Mouse (Mus musculus) hindbrain, embryonic 10.5 days (tissue): ENCODE results near the gene Sv2a. TPM values are rescaled to one million over a fixed set of nuclear protein-coding genes. Genes with fewer than 3 reads are reported as not detected.
"Not testable (repeated sequence)": the region's sequence is repeated elsewhere in the genome, so short reads cannot be mapped to it uniquely, and the experiment has no call there.

Experiments
- DNase-seq: peaks from one replicate; pipeline ENCODE4 v3.0.0-alpha.2; 2017; ENCODE audit warnings: low spot score
- H3K27ac ChIP-seq: fragments of 300-500 bp; sonication (generic); 2 replicates; pipeline ENCODE4 v1.5.1; 2016; ENCODE audit warnings: mild to moderate bottlenecking, moderate library complexity
- H3K27me3 ChIP-seq: fragments of 300-500 bp; sonication (generic); 2 replicates; pipeline ENCODE4 v1.6.1; 2016; ENCODE audit warnings: mild to moderate bottlenecking; ENCODE audit not compliant: poor library complexity, insufficient read depth, severe bottlenecking
- H3K36me3 ChIP-seq: fragments of 300-500 bp; sonication (generic); 2 replicates; pipeline ENCODE4 v1.6.1; 2016; ENCODE audit warnings: mild to moderate bottlenecking, moderate library complexity
- H3K4me1 ChIP-seq: fragments of 300-500 bp; sonication (generic); replicated peaks from 2 replicates; pipeline ENCODE4 v1.6.1; 2016; ENCODE audit warnings: mild to moderate bottlenecking
- H3K4me3 ChIP-seq: fragments of 300-500 bp; sonication (generic); 2 replicates; pipeline ENCODE4 v1.5.1; 2016; ENCODE audit warnings: mild to moderate bottlenecking, moderate library complexity
- H3K9me3 ChIP-seq: fragments of 300-500 bp; sonication (generic); 2 replicates; pipeline ENCODE4 v1.6.1; 2016; ENCODE audit warnings: mild to moderate bottlenecking, moderate library complexity
- WGBS: fragments of 180-500 bp; shearing (Covaris S2); methylation state at CpG from one replicate; pipeline ENCODE4 v1.1.7; 2016; 5-methylcytosine and 5-hydroxymethylcytosine counted together
- polyA plus RNA-seq: library from polyadenylated mRNA; unstranded; fragments of >200 nt; fragmentation: Nextera tagmentation; extraction: Ambion mirVana; gene quantifications from 2 replicates; pipeline ENCODE4 v1.2.1, GENCODE M21; 2016

Gene Sv2a
- polyA plus RNA-seq, 1 experiment from 2014 or later: 15.3 TPM

- no peak for DNase-seq
- Histone ChIP-seq H3K4me3 (no peak overlapping the region), H3K27ac (no peak overlapping the region), H3K9me3 (no peaks in the 10 kb centered on the region), H3K4me1 (0 out of 2 replicates have a peak, but pooled peaks cover 11% of the 10 kb centered on the region), H3K27me3 (no peaks in the 10 kb centered on the region), H3K36me3 (no peaks in the 10 kb centered on the region)
- 78% methylated on average over 4 of the region's 4 CpGs for WGBS
These were observed 50.2 kb downstream of the Sv2a start for GRCm38 (mm10) chr3:96230910-96231757.

DNA sequence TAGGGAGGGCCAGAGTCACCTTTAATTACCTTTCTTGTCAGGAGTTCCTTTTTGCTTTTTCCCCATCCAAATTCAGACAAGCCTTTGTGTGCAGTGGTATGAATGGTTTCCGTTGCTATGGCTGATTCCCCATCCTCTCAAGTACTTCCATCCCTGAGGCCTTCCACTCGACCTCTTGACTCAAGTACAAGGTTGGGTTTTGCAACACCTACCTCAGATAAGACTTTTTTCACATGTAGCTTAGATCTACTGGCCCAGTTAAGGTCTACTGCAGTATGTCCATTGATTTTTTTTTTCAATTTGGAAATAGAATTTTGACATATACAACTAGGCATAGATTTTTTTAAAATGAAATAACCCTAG is 50.8 kb downstream of the Sv2a start:
- DNase-seq: no peak
- Histone ChIP-seq H3K27ac (no peak overlapping the region), H3K27me3 (no peaks in the 10 kb centered on the region), H3K4me1 (peaks cover 10% of the 10 kb centered on the region; the same call in 1 of the 2 replicates), H3K36me3 (no peaks in the 10 kb centered on the region), H3K9me3 (no peaks in the 10 kb centered on the region), H3K4me3 (no peak overlapping the region)
- WGBS: 74% methylated on average over 2 of the region's 2 CpGs

- 95% methylated on average over 2 of the region's 2 CpGs for WGBS
- no peak for DNase-seq
- no peaks in the 10 kb centered on the region for H3K36me3 ChIP-seq
- H3K4me1 ChIP-seq: peaks cover 16% of the 10 kb centered on the region
- H3K4me3 ChIP-seq: no peak overlapping the region
- no peaks in the 10 kb centered on the region for H3K9me3 ChIP-seq
- H3K27me3 ChIP-seq: no peaks in the 10 kb centered on the region
- H3K27ac ChIP-seq: no peak overlapping the region
These were observed 54.0 kb downstream of the Sv2a start for GRCm38 (mm10) chr3:96234914-96235313.

DNA sequence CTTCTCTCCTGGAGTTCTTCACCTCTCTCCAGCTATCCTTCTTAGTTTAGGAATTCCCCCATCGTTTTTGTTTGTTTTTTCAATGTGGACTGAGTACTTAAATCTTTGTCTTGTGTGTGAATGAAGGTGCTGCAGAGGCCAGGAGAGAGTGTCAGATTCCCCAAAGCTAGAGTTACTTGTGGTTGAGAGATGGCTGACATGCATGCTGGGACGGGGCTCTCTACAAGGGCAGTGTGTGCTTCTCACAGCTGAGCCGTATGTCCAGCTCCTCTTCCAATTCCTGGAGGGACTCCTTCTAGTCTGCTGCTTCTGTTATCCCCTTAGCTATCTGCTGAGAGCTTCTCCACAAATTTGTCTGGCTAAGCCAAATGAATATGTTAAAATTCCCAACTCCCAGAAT is 54.9 kb downstream of the Sv2a start:
- DNase-seq: no peak
- Histone ChIP-seq H3K4me3 (no peak overlapping the region), H3K9me3 (no peaks in the 10 kb centered on the region), H3K27ac (no peak overlapping the region; the same call in 1 of the 2 replicates), H3K4me1 (peaks cover 21% of the 10 kb centered on the region), H3K27me3 (no peaks in the 10 kb centered on the region), H3K36me3 (no peaks in the 10 kb centered on the region)
- WGBS: 55% methylated on average over 3 of the region's 3 CpGs

- DNase-seq: peak; percentile 33
- H3K27ac ChIP-seq: peak overlapping the region; percentile 91
- H3K36me3 ChIP-seq: no peaks in the 10 kb centered on the region
- 86% methylated on average over 4 of the region's 4 CpGs for WGBS
- H3K4me1 ChIP-seq: peaks cover 24% of the 10 kb centered on the region
- no peaks in the 10 kb centered on the region for H3K27me3 ChIP-seq
- no peaks in the 10 kb centered on the region for H3K9me3 ChIP-seq
- H3K4me3 ChIP-seq: peak overlapping the region; percentile 60
These were observed 55.9 kb downstream of the Sv2a start for GRCm38 (mm10) chr3:96236834-96237334.

DNA sequence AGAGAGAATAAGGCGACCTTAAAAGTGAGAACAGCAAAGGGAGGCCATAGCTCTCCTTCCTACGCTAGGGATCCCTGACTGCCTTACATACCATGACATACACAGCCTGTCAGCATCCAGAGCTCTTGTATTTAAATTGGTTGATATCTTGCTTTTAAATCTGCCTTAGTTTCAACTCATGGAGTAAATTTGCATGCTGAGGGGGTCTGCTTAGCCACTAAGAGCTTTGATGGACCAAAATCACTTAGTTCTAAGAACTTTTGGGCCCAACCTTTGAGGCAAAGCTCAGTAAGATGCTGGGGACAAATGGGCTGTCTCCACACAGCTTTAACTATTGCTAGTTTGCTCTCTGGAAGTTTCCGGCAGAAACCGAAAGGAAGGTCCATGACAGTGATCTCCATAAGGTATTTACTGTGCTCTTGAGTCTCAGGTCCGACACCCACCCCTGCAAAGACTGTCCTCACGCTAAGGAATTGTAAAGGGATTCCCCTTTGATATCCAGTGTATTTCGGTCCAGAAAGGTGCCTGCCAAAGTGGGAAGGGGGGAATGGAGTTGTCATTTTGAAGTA is 56.5 kb downstream of the Sv2a start:
- peak overlapping the region; percentile 91 for H3K27ac ChIP-seq
- H3K4me3 ChIP-seq: peak overlapping the region; percentile 60
- peaks cover 24% of the 10 kb centered on the region for H3K4me1 ChIP-seq
- H3K36me3 ChIP-seq: no peaks in the 10 kb centered on the region
- H3K27me3 ChIP-seq: no peaks in the 10 kb centered on the region
- DNase-seq: peak; percentile 43
- 32% methylated on average over 7 of the region's 7 CpGs for WGBS
- H3K9me3 ChIP-seq: no peaks in the 10 kb centered on the region

- H3K27ac ChIP-seq: peak overlapping the region; percentile 91
- no peaks in the 10 kb centered on the region for H3K36me3 ChIP-seq
- no peaks in the 10 kb centered on the region for H3K9me3 ChIP-seq
- H3K27me3 ChIP-seq: no peaks in the 10 kb centered on the region
- H3K4me1 ChIP-seq: peaks cover 24% of the 10 kb centered on the region
- peak overlapping the region; percentile 60 for H3K4me3 ChIP-seq
- DNase-seq: peak; percentile 36
- WGBS: under 1% methylated on average over 12 of the region's 12 CpGs
These were observed 57.1 kb downstream of the Sv2a start for GRCm38 (mm10) chr3:96237904-96238511.

DNA sequence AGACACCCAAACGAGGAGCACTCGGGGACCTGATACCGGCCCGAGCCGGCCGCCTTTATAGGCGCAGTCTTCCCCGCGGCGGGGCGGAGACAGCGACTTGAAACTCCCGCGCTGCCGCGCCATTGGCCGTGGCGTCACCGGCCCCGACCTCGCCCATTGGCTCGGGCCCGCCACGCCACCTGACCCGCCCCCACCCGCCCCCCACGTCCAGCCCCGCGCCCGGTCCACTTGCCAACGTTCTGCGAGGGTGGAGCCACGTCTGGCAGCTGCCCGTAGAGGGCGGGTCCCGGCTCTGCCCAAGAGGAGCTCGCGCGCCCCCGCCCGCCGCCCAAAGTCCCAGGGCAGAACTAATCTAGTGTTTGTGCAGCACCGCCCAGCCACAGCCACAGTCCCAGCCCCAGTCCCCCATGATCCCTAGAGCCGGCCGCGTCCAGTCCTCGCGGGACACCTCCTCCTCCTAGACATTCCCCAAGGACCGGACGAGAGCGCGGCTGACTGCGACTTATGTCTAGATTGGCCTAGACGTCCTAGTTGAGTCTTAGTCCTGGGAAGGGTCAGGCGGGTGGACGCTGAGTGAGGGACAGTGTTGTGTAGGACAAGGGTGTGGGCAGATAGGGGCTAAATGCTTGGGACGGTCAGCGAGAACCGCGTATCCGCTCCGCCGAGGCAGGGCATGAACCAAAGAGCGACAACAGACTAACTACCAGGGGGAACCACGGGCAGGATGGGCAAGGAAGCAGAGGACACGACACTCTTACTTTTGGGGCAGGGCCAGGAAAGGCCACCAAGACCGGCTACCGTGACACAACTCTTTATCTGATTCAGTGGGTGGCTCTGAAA is 58.2 kb downstream of the Sv2a start, which contains the start of gene Hist2h3c2:
Gene Hist2h3c2, minus strand, starts transcription at position 174 of the 840 bp plus-strand sequence.
- under 1% methylated on average over 32 of the region's 68 CpGs for WGBS
- H3K4me1 ChIP-seq: peaks cover 34% of the 10 kb centered on the region

DNA sequence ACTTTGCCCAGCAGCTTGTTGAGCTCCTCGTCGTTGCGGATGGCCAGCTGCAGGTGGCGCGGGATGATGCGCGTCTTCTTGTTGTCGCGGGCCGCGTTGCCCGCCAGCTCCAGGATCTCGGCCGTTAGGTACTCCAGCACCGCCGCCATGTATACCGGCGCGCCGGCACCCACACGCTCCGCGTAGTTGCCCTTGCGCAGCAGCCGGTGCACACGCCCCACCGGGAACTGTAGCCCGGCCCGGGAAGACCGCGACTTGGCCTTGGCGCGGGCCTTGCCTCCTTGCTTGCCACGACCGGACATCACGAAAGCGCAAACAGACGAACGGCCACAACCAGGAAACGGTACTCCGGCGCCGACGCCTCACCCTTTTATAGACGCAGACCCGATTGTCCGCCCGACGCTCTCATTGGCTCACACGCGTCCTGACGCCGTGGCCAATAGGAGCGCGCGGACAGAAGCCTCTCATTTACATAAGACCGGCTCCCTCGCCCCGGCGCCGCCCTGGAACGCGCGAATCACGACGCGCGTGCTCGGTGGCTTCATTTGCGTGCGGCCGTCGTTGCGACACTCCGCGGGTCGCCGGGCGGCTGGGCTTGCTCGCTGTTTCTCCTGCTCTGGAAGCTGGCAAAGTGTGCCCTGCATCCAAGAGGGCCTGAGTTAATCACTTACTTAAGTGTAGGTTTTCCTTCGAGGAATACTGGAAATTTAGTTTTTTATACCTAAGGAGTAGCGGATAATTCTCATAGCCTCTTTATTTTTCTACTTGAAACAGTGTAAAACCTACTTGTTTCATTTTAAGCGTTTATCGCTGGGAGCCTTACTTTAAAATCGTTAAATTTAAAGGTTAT is 59.2 kb downstream of the Sv2a start, which contains the start of gene Hist2h2aa2:
Gene Hist2h2aa2, minus strand, starts transcription at position 328 of the 850 bp plus-strand sequence.
- H3K36me3 ChIP-seq, H3K9me3 ChIP-seq, H3K27me3 ChIP-seq: not testable (repeated sequence)
- 3% methylated on average over 44 of the region's 85 CpGs for WGBS
- Histone ChIP-seq H3K27ac (peak within 1 kb of the TSS; percentile 96), H3K4me1 (peaks cover 43% of the 10 kb centered on the region), H3K4me3 (peak within 1 kb of the TSS; percentile 46)
- peak; percentile 74 for DNase-seq

More for the DNA sequence above, 58.2 kb downstream of the Sv2a start, which contains the start of gene Hist2h3c2:
- Histone ChIP-seq H3K27ac (peak within 1 kb of the TSS; percentile 91), H3K4me3 (peak within 1 kb of the TSS; percentile 60)
- not testable (repeated sequence) for DNase-seq, H3K36me3 ChIP-seq, H3K9me3 ChIP-seq, H3K27me3 ChIP-seq

DNA sequence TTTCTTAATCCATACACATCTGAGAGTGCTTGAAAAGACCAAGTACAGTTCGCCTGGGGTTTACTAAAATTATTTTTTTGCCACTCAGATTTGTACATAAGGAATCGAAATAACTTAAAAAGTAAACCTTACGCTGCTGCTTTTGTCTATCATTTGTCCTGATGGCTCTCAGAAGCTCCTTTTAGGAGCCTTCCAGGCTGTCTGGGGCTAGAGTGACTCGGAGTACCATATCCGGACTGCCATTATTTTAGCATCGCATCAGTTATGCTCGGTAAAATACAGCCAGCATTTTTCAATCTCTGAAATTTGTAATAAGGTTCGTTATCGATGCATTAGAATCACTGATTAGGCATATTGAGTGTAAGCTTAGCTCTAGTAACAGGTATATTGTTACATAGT is 59.8 kb downstream of the Sv2a start:
- H3K27me3 ChIP-seq: no peaks in the 10 kb centered on the region
- DNase-seq: no peak
- no peaks in the 10 kb centered on the region for H3K36me3 ChIP-seq
- peak overlapping the region; percentile 42 for H3K4me3 ChIP-seq
- peak overlapping the region; percentile 96 for H3K27ac ChIP-seq
- H3K4me1 ChIP-seq: peaks cover 43% of the 10 kb centered on the region
- WGBS: 79% methylated on average over 9 of the region's 9 CpGs
- H3K9me3 ChIP-seq: no peaks in the 10 kb centered on the region

- peak overlapping the region; percentile 57; the same call in 1 of the 2 replicates for H3K4me3 ChIP-seq
- 85% methylated on average over 7 of the region's 7 CpGs for WGBS
These were observed 63.1 kb downstream of the Sv2a start for GRCm38 (mm10) chr3:96243921-96244572.

More at GRCm38 (mm10) chr3:96243921-96244572, 63.1 kb downstream of the Sv2a start:
- DNase-seq: no peak
- Histone ChIP-seq H3K27me3 (no peaks in the 10 kb centered on the region), H3K36me3 (no peaks in the 10 kb centered on the region), H3K4me1 (peaks cover 46% of the 10 kb centered on the region), H3K27ac (peak overlapping the region; percentile 96), H3K9me3 (no peaks in the 10 kb centered on the region)
